Mouse (Mus musculus) adrenal gland, postnatal 4 days (tissue): ENCODE measurements around the gene Eef1b2. TPM values are rescaled to one million over a fixed set of nuclear protein-coding genes. Genes with fewer than 3 reads are reported as not detected.

Experiments
- microRNA-seq: library from miRNA; unstranded; fragments of <30 nt; microRNA quantifications from one replicate; pipeline ENCODE4 v1.2.0, GENCODE M21; 2021
- total RNA-seq, 2 experiments: library from RNA; stranded (reverse); gene quantifications; 2 replicates each; pipeline ENCODE4 v1.2.3; 2021

Eef1b2 gene
- total RNA-seq, 2 experiments from 2014 or later: 864 to 879 TPM

Small RNAs within 50 kb of the gene (microRNA-seq; reads per million reads assigned to microRNA genes)
- gene Gm24557 (not detected), gene Gm27512 (not detected)

Other genes with a start within 250 kb of the Eef1b2 start
- 10 to 100 TPM; 37.4 to 40.0 TPM for gene Ino80d, start 62.2 kb upstream of the Eef1b2 start, total RNA-seq
- 100 to 1,000 TPM; 207 to 213 TPM for gene Ndufs1, start within 50 bp of the Eef1b2 start, total RNA-seq
- under 1 TPM; 0.20 to 0.53 TPM for gene Gpr1, start 37.7 kb downstream of the Eef1b2 start, total RNA-seq
- 10 to 100 TPM; 17.7 to 21.8 TPM for gene Zdbf2, start 96.4 kb downstream of the Eef1b2 start, total RNA-seq